Mouse (Mus musculus) ES-E14 (cell line): ENCODE results near the gene Ston1.

Source experiments
- MAFK ChIP-seq: IDR thresholded peaks from 2 replicates; pipeline ENCODE4 v1.6.1; 2014; ENCODE audit warnings: mild to moderate bottlenecking, low read depth, low read length, inconsistent platforms; ENCODE audit not compliant: insufficient read depth
- ZC3H11A ChIP-seq: IDR thresholded peaks from 2 replicates; pipeline ENCODE4 v1.6.1; 2012; ENCODE audit warnings: low read depth, mild to moderate bottlenecking, inconsistent platforms, low read length, borderline replicate concordance

GRCm38 (mm10) chr17:88647149-88647548 lies 49.7 kb downstream of the Ston1 start:
- no peak for TF ChIP-seq MAFK
- TF ChIP-seq ZC3H11A = no peak
